Comparison of ENCODE assay signal across 25 mouse cellular contexts in genomic region chr4:139851387-139851786, GRCm38 (mm10). TPM values are rescaled to one million over a fixed set of nuclear protein-coding genes. Genes with fewer than 3 reads are reported as not detected.
"Had no signal": no experiment of that assay in that cellular context is flagged by ENCODE, and none has a peak within 500 bp of the region (broad histone marks: within the 10 kb centered on the region; RNA-seq: fewer than 3 reads in every experiment).

No protein-coding gene starts in this region.

- H3K27ac ChIP-seq: limb, embryonic 12.5 days; limb, embryonic 15.5 days; liver, embryonic 14.5 days; macrophage; midbrain, embryonic 15.5 days; neural tube, embryonic 15.5 days had no signal

- H3K9me3 ChIP-seq: limb, embryonic 15.5 days; midbrain, embryonic 15.5 days; neural tube, embryonic 15.5 days had no signal

- ATAC-seq: liver, postnatal 0 days; lung, postnatal 0 days; midbrain, embryonic 15.5 days had no signal

- H3K9ac ChIP-seq: limb, embryonic 12.5 days; limb, embryonic 15.5 days; liver, embryonic 14.5 days; liver, postnatal 0 days; lung, embryonic 14.5 days; midbrain, embryonic 15.5 days; neural tube, embryonic 15.5 days had no signal

- H3K4me3 ChIP-seq: limb, embryonic 12.5 days; limb, embryonic 15.5 days; midbrain, embryonic 15.5 days; myocyte; neural tube, embryonic 15.5 days had no signal

- DNase-seq: kidney, adult 18-20 months; kidney, adult 9 months; kidney, postnatal 14 days; kidney, postnatal 4 days; left cerebral cortex, postnatal 4 days; liver, postnatal 0 days; lung, embryonic 14.5 days; thymus, adult 2 months; thymus, postnatal 14 days; thymus, postnatal 4 days had no signal

- H3K36me3 ChIP-seq: limb, embryonic 12.5 days; limb, embryonic 15.5 days; midbrain, embryonic 15.5 days; neural tube, embryonic 15.5 days had no signal

- H3K4me2 ChIP-seq: limb, embryonic 12.5 days; liver, embryonic 11.5 days; lung, embryonic 14.5 days had no signal

RNA-seq across cellular contexts. Expression of gene Pax7, which starts 18.1 kb away (rescaled TPM):
- total RNA-seq: layer of hippocampus, adult 18-20 months; left cerebral cortex, postnatal 14 days; megakaryocyte, adult 5-6 weeks; monocyte, adult 5-6 weeks had no signal
- polyA plus RNA-seq: kidney, embryonic 16.5 days; liver, embryonic 14.5 days; liver, postnatal 0 days; lung, embryonic 14.5 days; lung, postnatal 0 days; macrophage; small intestine, adult 2 months had no signal
